Mouse (Mus musculus): ENCODE results near the gene Hsf2bp. TPM values are rescaled to one million over a fixed set of nuclear protein-coding genes. Genes with fewer than 3 reads are reported as not detected.

The Hsf2bp gene
- total RNA-seq, 2 experiments from 2014 or later, result 1.2 to 1.6 TPM

DNA sequence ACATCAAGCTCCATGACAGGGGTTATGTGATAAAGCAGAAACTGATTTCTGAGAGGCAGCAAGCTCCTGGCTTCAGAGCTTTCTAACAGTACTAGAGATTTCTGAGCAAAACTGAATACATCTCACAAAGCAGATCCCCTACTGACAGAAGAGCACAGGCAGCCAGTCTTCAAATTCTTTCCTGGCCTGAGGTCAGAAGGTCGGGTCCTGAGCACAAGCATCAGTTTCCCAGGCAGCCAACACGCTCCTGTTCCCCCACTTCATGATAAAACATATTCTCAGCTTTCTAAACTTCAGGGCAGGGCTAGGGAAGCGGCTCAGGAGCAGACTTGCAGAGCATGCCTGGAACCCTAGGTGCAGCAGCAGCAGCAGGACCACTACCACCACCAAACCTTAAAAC, 52.7 kb downstream of the Hsf2bp start:
- no peak for DNase-seq (ENCODE audit: low spot score in 2 of 2)

DNA sequence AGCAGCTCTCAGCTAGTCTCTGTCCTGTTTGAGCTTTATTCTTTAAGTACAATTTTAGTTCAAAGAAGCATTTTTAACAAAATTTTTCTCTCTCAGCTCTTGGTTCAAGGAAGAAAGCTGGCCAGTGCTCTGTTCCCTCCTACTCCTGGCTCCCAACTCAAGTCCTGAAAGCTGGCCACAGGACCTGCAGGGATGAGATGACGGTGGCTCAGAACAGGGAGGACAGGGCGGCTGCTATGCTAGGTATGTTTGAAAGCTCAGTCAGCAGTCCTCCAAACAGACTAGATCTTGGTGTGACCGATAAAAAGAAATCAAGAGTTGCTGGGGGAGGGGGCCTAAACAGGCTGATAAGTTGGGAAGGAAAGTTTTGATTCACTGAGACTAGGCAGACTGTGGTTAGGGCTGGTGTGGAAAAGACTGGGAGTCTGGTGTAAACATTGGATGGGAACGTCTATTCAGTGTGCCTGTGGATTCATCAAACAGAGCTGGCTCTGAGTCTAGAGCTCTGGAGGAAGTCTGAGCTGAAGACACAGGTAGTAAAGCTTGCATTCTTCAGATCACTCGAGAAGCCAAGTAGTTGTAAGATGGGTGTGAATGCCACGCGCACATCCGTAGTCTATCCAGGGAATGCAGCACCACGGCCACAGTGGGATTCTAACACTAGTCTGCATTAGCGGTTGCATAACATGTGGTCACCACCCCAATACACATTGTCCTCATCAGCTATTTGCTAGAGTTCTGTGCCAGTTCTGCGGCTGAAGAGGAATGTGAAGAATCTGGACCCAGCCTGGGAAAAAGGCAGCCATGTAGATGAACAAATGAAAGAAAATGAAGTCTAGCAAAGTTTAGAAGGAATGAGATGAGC, 53.6 kb downstream of the Hsf2bp start:
- DNase-seq (ENCODE audit: low spot score in 2 of 2), result no peak

DNA sequence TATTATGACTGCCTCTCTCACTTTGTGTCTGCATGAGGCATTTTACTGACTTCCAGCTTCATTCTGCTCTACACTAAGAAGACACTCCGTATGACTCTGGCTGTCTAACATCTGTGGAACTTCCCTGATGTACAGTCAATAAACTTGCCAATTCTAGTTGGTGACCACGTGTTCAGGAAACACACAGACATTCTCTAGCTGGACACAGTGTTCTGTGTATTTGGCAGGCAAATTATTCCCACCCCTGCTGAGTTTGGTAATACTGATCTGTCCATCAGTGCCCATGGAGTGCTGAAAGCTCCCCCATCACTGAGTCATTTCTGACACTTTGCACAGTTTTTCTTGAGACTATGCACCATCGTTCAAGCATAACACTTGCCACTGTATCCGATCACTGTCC, 56.3 kb downstream of the Hsf2bp start:
- DNase-seq (ENCODE audit: low spot score in 2 of 2), result no peak

DNA sequence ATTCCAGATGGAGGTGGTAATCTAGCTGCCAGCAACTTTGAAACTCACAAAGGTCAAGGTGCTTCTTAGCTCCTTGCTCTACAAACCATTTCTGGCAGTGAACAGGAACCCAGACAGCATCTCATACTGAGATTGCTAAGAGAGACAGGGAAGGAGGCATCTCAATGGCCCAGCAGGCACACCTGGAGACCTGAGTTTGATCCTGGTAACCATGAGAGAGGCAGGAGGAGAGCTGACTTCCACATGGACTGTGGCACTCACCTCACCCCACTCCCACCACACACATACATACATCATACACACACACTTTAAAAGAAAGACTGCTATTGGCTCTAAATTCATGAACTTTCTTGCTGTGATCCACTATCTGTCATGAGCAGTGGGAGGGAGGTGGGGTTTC, 59.0 kb downstream of the Hsf2bp start:
- no peak for DNase-seq (ENCODE audit: low spot score in 2 of 2)

DNA sequence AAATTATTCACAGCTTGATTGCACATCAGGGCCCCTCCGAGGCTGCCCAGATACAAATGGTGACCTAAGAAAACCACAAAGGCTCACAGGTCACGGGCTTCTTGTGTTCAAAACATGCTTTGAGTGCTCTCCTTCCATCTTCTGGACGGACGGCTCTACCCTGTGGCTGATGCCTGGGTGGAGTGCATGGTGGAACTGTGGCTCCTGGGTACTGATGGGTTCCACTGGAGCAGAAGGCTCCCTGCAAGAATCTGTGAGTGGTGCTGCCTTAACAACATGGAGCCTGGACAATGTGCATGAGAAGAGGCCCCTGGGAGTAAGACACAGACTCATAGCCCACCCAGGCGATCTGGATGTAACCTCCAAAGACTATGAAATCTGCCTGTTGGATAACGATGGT, 59.6 kb downstream of the Hsf2bp start:
- no peak for DNase-seq (ENCODE audit: low spot score in 2 of 2)

DNA sequence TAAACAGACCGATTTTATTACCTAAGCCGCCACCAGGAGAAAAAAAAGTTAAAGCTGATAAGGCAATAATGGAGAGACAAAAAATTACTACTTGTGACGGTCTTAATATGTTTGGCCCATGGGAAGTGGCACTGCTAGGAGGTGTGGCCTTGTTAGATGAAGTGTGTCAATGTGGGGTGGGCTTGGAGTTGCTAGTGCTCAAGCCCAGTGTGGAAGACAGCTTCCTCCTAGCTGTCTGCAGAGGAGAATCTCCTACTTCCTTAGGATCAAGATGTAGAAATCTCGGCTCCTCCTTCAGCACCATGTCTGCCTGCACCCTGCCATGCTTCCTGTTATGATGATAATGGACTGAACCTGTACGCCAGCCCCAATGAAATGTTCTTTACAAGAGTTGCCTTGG, 61.5 kb downstream of the Hsf2bp start:
- DNase-seq (ENCODE audit: low spot score in 2 of 2), result no peak

DNA sequence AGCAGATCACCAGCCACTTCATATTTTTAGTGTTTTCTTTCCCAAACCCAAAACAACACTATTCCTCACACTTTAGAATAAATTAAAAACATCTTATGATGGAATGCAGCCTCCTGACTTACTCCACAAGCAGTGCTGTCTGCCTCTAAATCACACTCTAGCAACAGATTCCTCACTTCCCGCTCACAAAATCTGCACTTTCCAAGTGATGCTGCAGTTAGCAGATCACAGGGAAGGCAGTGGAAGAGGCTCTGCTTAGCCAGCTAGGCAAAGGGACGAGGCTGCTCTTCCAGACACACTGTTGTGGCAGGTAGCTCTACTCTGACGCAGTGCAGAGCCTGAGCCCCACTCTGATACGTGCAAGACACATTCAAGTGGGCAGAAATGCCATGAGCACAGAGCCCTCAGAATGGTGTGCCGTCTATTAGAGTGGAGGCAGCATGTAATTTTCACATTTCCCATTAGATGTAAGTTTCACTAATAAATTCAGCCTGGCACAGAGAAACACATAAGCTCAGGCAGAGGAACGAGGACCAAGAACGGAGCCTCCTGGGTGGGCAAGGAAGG, 62.4 kb downstream of the Hsf2bp start:
- no peak for DNase-seq (ENCODE audit: low spot score in 2 of 2)

DNA sequence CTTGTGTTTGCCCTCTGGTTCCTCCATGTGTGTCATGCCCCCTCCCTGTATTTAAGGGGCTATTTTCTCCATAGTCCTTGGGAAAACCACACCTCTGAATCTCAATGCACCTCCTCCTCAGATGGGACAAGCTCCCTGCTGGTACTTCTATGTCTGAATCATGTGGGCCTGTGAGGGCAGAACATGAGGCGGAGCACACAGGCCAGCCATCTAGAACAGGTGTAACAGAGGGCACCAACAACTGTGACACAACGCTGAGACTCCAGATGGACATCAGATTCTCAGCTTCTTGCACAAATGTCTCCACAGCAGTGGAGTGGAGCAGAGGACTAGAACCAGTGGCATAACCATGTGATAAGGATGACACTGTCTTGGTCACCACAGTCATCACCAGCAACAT, 65.3 kb downstream of the Hsf2bp start:
- DNase-seq (ENCODE audit: low spot score in 2 of 2), result no peak

DNA sequence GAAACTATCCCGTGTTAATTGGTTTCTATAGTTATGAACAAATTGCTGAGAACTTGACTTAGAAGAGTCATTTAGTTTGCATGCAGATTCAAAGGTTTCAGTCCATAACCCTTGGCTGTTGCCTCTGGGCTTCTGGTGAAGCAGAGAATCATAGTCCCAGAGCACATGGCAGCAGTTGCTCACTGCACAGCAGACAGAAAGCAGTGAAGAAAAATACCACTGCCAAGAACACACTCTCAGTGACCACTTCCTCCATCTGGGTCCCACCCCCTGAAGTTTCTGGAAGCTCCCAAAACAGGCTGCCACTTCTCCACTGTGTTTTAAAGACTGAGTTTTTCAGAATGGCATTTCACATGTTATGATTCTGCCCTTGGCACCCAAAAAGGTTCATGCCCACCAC, 67.3 kb downstream of the Hsf2bp start:
- no peak for DNase-seq (ENCODE audit: low spot score in 2 of 2)

DNA sequence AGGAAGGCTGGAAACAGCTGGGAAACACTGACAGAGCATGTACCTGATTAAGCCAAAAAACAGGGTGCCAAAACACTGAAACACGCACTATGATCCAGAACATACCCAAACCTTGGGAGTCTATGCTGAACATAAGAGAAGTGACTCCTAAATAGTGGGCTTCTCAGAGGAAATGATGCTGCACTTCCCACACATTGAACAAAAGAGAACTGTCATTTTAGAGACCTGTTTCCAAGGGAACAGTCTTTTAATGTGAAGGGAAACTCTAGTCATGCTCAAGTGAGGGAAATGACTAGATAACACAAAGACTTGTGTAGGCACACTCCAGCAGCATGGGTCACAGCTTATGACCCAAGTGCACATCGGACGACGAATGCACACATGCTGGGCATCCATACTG, 68.8 kb downstream of the Hsf2bp start:
- peak in 1 of 2 experiments; percentile 15 for DNase-seq (ENCODE audit: low spot score in 2 of 2)

DNA sequence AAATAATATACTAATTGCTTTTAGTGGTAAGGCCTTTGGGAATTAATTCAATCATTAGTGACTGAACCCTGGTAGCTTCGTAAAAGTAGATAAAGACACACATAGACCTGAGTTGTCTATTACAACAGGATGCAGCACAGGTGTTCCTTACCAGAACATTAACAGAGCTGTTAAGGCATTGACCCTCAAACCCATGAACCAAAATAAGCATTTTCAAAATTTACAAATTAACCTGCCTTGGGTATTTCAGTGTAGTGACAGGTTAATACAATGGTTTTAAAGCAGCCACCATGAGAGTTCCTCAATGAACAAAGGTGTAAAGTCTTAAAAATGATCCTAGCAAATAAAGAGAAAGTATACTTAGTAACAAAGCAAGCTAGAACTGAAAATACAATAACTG, 69.6 kb downstream of the Hsf2bp start:
- no peak for DNase-seq (ENCODE audit: low spot score in 2 of 2)

DNA sequence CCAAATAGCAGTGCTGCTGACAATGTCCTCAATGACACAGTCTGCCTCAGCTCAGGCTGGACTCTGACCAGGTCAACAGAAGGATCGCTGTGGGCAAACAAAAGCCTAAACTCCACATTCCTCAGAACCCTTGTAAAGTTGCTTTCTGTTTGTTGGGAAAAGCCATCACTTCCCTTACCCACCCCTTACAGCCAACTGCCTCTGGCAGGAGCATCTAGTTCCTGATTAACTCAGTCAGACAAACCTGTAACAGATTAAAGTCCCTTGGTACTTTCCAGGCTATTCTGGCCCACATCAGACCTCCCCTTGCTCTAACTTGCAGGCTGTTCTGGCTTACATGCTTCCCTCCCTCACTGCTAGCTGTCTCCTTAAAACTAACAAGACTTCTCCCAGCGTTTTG, 70.5 kb downstream of the Hsf2bp start:
- no peak for DNase-seq (ENCODE audit: low spot score in 2 of 2)

DNA sequence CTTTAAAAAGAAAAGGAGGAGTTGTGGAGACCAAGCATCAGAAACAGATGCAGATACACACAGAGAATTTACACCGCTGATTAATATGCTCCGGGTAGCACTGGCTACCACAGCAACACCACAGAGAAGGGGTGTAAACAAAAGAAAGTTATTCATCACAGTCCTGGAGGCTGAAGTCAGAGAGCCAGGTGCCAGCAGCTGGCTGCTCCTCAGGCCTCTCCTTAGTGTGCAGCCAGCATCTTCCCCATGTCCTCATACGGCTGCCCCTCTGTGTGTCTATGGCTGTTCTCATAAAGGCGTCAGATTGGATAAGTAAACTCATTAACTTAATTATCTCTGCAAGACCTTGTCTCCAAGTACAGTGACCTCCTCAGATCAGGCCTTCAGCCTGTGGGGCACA, 73.2 kb downstream of the Hsf2bp start:
- DNase-seq (ENCODE audit: low spot score in 2 of 2), result peak in 1 of 2 experiments; percentile 15

DNA sequence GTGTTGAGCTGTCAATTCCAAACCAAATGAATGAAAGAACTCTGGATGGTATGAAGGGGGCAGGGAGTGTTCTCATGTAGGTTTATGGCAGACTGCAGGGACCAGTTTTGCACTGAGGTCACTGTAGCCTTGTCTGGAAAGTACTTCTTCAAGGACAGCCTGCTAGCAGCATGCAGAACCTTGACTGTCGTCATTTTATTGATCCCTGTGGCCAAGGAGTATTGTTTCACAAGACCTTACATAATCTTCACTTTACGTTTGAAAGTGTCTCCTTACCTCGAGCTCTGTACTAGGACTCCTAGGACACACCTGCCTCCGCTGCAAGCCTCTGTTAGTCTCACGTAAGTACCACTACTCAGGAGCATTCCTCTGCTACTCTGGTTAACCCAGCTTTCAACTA, 73.9 kb downstream of the Hsf2bp start:
- DNase-seq (ENCODE audit: low spot score in 2 of 2), result no peak

DNA sequence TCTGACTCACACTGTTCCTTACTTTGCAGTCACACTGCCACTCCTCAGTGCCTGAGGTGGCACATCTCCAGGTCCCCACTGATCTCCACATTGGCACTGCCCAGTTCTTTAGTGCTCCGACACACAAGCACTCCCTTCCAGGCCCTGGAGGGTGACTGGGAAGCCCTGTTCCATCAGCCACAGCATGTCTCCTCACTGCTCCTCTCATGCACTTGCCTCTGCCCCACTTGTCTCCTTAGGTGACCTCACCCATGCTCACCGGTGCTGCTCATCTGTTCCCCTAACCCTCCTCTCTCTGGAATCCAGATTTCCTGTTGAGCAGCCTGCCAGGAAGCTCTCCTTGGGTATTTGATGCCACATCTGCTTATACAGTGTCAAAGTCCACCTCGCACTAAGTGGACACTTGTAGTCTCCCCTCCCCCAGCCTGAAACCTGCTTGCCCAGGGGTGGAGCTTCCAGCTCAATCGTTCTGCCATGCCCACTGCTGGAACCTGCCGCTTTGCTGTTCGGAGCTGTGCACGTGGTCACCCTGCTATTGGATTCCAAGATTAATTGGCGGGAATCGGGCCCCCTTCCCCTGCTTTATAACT, 81.5 kb downstream of the Hsf2bp start:
- no peak for DNase-seq (ENCODE audit: low spot score in 2 of 2)

DNA sequence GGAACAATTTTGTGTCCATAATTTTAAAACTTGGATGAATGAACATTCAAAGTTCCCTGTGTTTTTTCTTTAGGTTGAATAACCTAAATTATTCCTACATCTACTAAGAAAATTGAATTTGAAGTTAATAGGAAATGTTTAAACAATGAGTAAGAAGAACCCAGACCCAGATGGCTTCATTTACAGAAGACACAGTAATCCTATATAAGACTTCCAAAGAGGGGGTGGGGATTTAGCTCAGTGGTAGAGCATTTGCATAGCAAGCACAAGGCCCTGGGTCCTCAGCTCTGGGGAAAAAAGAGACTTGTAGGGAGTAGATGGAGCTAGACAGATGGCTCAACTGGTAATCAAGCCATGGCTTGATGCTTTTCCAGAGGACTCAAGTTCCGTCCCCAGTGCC, 87.1 kb downstream of the Hsf2bp start:
- DNase-seq (ENCODE audit: low spot score in 2 of 2), result no peak

DNA sequence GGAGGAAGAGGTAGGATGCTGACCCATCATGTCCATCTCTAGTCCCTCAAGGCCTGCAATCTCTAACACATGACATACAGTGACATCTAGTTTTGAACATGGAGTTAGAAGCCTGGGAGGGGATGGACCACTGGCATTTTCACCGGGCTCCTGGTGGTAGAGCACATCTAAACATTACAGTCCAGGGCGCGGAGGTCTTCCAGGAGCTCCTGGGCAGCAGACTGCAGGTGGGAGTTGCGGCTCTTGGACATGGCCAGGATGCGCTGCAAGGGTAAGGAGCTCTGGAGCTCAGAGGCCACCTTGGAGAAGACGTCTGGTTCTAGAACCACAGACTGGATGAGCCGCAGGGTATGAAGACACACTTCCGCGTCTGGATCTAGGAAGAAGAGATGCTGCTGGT, 89.7 kb downstream of the Hsf2bp start:
- no peak for DNase-seq (ENCODE audit: low spot score in 2 of 2)

DNA sequence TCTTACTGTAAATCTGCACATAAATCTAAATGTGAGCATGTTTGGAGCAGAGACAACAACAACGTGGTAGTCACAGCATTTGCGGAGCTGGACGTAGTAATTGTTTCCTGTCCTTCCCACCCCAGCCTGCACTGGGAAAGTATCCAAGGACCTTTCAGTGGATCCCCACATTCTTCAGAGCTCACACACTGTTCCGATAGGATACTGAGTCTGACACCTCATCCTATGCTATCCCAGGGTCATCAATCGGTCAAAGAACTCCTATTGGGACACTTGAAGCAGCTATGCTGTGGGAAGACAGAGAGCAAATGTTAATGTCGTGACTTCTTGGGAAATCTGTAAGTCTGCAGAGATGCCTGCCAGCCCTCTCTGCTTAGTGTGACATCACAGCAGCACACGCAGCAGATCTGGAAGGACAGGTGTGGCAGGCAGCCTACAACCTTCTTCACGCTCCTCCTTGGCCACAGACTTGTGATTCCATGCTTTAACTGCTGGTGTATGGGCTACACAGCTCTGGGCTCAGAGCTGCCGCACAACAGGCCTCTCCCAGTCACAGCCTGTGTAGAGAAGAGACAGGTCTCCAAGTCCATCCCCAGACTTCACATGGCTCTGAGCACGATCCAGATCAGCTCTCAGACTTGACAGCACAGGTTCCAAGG, 92.1 kb downstream of the Hsf2bp start:
- no peak for DNase-seq (ENCODE audit: low spot score in 2 of 2)

DNA sequence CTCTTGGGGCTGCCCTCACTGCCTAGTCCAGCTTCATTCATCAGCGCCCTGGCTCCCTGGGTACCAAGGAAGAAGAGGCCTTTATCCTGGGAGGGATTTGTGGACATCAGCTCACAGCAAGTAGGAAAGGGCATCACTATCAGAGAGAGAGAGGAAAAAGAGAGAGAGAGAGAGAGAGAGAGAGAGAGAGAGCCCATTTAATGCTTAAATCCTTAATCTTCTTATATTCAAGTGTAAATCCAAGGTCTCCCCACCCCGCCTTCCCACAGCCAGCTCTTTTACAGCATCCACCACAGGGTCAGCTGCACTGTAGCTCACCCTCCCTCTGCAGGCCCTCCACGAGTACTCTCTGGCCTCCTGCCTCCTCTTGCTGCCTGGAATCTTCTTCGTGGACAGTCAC, 94.5 kb downstream of the Hsf2bp start:
- DNase-seq (ENCODE audit: low spot score in 2 of 2), result no peak

DNA sequence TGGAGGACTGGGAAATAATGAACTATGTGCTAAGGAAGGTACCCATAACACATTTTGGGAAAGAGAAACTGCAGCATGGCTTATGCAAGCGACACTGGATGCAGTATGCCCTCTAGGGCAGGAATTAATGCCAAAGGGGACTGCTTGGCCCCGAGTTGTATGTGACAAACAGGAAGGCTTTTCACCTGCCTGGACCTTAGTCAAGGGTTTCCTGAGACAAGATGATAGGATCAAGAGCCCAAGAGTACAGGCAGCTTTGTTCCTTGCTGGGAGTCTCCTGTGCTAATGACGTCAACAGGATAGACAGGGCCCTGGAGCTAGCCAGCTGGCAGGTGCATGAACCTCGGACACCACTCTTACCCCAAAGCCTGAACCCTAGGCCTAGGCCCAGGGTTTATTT, 95.5 kb downstream of the Hsf2bp start:
- no peak for DNase-seq (ENCODE audit: low spot score in 2 of 2)

DNA sequence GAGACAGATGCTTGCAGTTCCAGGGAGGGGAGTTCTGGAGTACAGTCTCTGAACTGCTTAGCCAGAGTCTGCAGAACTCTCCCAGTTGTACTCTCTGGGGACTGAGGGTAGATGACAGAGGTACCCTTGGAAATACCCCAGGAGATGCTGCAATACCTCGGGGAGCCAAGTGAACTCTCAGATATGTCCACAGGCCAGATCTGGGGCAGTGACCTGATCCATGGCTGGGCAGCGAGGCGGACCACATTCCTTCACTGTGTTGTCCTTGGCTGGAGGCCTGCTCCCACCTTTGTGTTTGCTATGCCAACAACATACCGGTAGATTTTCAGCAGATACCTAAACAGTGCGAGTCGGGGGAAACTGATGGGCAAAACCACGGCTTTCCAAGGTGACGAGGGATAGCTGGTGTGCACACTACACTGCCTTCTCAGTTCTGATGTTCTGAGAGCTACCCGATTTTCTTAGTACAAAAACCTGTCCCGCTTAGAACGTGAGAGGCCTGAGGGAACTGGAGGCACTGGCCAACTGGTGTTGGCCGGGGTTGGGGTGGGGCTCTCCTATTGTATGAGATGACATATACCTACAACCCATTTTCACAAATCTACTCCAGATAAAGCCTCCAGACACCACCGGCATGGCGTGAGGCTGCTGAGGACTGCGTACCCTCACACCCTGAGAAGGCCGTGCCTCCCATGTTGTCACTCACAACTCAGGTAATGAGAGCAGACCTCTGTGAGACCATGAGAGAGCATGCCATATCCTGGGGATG, 96.7 kb downstream of the Hsf2bp start:
- no peak for DNase-seq (ENCODE audit: low spot score in 2 of 2)

Measured in layer of hippocampus, postnatal 14 days (tissue).